Mouse (Mus musculus): ENCODE data around the gene Clec12a. TPM values are rescaled to one million over a fixed set of nuclear protein-coding genes. Genes with fewer than 3 reads are reported as not detected.
A peak's percentile ranks its signal among the peaks of the same experiment; 100 is the strongest.

Gene Clec12a
- polyA plus RNA-seq, 1 experiment from 2014 or later, result 1.7 TPM

DNA sequence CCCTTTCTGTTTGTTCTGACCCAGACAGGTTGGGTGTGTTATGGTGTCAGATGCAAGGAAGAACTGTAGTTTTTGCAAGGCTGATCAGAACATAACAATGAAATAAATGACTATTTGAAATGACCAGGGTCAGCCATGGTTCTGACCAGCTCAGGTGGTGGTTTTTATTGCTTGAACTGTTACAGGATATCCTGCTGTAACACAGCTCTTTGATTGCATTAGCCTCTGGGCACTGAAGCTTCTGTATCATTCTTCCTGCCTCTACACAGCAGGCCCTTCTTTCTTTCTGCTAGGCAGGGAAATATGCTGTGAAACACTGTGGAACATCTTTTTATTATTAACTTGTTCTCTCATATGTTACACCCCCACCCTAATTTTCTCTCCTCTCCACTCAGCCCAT, 13.9 kb downstream of the Clec12a start:
- no peak for DNase-seq (ENCODE audit: low spot score)
- ATAC-seq (replicated peaks; ENCODE audit: low FRiP score), result no peak
- Histone ChIP-seq H3K4me2 (no peak overlapping the region), H3K36me3 (ENCODE audit: control insufficient read depth, insufficient read depth, low read length) (no peaks in the 10 kb centered on the region), H3K4me1 (replicated peaks; ENCODE audit: control insufficient read depth, insufficient read depth, low read length) (no peaks in the 10 kb centered on the region), H3K9me3 (ENCODE audit: control insufficient read depth, low read length) (no peaks in the 10 kb centered on the region), H3K4me3 (ENCODE audit: low read depth, low read length) (no peak overlapping the region), H3K27ac (ENCODE audit: low read depth, low read length) (no peak overlapping the region), H3K27me3 (replicated peaks; ENCODE audit: control insufficient read depth, insufficient read depth, low read length) (no peaks in the 10 kb centered on the region), H3K9ac (ENCODE audit: low read depth, low read length) (no peak overlapping the region)

- Histone ChIP-seq H3K9ac (ENCODE audit: low read depth, low read length) (no peak overlapping the region), H3K27ac (ENCODE audit: low read depth, low read length) (no peak overlapping the region), H3K9me3 (ENCODE audit: control insufficient read depth, low read length) (no peaks in the 10 kb centered on the region), H3K4me3 (ENCODE audit: low read depth, low read length) (no peak overlapping the region), H3K36me3 (ENCODE audit: control insufficient read depth, insufficient read depth, low read length) (no peaks in the 10 kb centered on the region), H3K4me1 (replicated peaks; ENCODE audit: control insufficient read depth, insufficient read depth, low read length) (no peaks in the 10 kb centered on the region), H3K4me2 (no peak overlapping the region), H3K27me3 (replicated peaks; ENCODE audit: control insufficient read depth, insufficient read depth, low read length) (no peaks in the 10 kb centered on the region)
- ATAC-seq (replicated peaks; ENCODE audit: low FRiP score) (no peak), DNase-seq (ENCODE audit: low spot score) (no peak)
- 86% methylated on average over 2 of the region's 2 CpGs for WGBS
Measured at GRCm38 (mm10) chr6:129359515-129359914, 17.0 kb downstream of the Clec12a start.

- no peak overlapping the region for H3K27ac ChIP-seq (ENCODE audit: low read depth, low read length)
- H3K4me2 ChIP-seq, result no peak overlapping the region
- no peak for ATAC-seq (replicated peaks; ENCODE audit: low FRiP score)
- no peaks in the 10 kb centered on the region for H3K36me3 ChIP-seq (ENCODE audit: control insufficient read depth, insufficient read depth, low read length)
- H3K4me3 ChIP-seq (ENCODE audit: low read depth, low read length), result no peak overlapping the region
- no peak for DNase-seq (ENCODE audit: low spot score)
- H3K9me3 ChIP-seq (ENCODE audit: control insufficient read depth, low read length), result no peaks in the 10 kb centered on the region
- H3K27me3 ChIP-seq (replicated peaks; ENCODE audit: control insufficient read depth, insufficient read depth, low read length), result no peaks in the 10 kb centered on the region
- WGBS, result 32% methylated on average over 1 of the region's 1 CpGs
- H3K9ac ChIP-seq (ENCODE audit: low read depth, low read length), result no peak overlapping the region
- H3K4me1 ChIP-seq (replicated peaks; ENCODE audit: control insufficient read depth, insufficient read depth, low read length), result no peaks in the 10 kb centered on the region
Measured at GRCm38 (mm10) chr6:129363942-129364341, 21.5 kb downstream of the Clec12a start.

- no peak overlapping the region for H3K27ac ChIP-seq (ENCODE audit: low read depth, low read length)
- peak; percentile 64 for ATAC-seq (replicated peaks; ENCODE audit: low FRiP score)
- no peak overlapping the region for H3K9ac ChIP-seq (ENCODE audit: low read depth, low read length)
- H3K4me1 ChIP-seq (replicated peaks; ENCODE audit: control insufficient read depth, insufficient read depth, low read length), result no peaks in the 10 kb centered on the region
- no peak overlapping the region for H3K4me2 ChIP-seq
- no peak for DNase-seq (ENCODE audit: low spot score)
- no peaks in the 10 kb centered on the region for H3K36me3 ChIP-seq (ENCODE audit: control insufficient read depth, insufficient read depth, low read length)
- no peak overlapping the region for H3K4me3 ChIP-seq (ENCODE audit: low read depth, low read length)
- no peaks in the 10 kb centered on the region for H3K27me3 ChIP-seq (replicated peaks; ENCODE audit: control insufficient read depth, insufficient read depth, low read length)
- H3K9me3 ChIP-seq (ENCODE audit: control insufficient read depth, low read length), result no peaks in the 10 kb centered on the region
- 16% methylated on average over 6 of the region's 6 CpGs for WGBS
Measured at GRCm38 (mm10) chr6:129365959-129366359, 23.5 kb downstream of the Clec12a start.

- no peak overlapping the region for H3K27ac ChIP-seq (ENCODE audit: low read depth, low read length)
- no peak overlapping the region for H3K9ac ChIP-seq (ENCODE audit: low read depth, low read length)
- ATAC-seq (replicated peaks; ENCODE audit: low FRiP score), result no peak
- H3K27me3 ChIP-seq (replicated peaks; ENCODE audit: control insufficient read depth, insufficient read depth, low read length), result no peaks in the 10 kb centered on the region
- DNase-seq (ENCODE audit: low spot score), result no peak
- no peak overlapping the region for H3K4me2 ChIP-seq
- H3K4me1 ChIP-seq (replicated peaks; ENCODE audit: control insufficient read depth, insufficient read depth, low read length), result no peaks in the 10 kb centered on the region
- WGBS, result 64% methylated on average over 7 of the region's 7 CpGs
- no peaks in the 10 kb centered on the region for H3K9me3 ChIP-seq (ENCODE audit: control insufficient read depth, low read length)
- H3K36me3 ChIP-seq (ENCODE audit: control insufficient read depth, insufficient read depth, low read length), result no peaks in the 10 kb centered on the region
- no peak overlapping the region for H3K4me3 ChIP-seq (ENCODE audit: low read depth, low read length)
Measured at GRCm38 (mm10) chr6:129369374-129370132, 27.1 kb downstream of the Clec12a start.

DNA sequence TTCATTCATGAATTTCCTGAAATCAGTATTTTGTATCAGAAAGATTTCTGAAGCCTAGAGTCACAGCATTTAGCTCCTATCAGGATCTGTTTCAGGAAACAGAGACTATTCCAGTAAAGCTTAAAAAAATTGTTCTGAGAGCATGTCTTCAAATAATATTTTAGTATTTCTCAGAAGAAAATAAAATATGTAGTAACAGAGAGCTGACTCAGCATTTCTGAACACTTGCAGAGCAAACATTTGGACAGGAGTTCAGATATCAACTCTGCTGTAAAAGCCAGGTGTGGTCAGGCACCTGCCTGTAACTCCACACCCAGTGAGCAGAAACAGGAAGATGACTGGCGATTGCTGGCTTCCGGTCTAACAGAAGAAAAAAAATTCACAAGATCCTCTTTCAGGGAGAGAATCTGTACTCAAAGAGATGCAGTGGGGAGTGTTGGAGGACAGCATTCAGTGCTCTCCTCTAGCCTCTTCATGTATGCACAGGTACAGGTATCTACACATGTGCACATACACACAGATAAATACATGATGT, 32.5 kb downstream of the Clec12a start:
- Histone ChIP-seq H3K4me2 (no peak overlapping the region), H3K9me3 (ENCODE audit: control insufficient read depth, low read length) (no peaks in the 10 kb centered on the region), H3K27ac (ENCODE audit: low read depth, low read length) (no peak overlapping the region), H3K27me3 (replicated peaks; ENCODE audit: control insufficient read depth, insufficient read depth, low read length) (no peaks in the 10 kb centered on the region), H3K4me3 (ENCODE audit: low read depth, low read length) (no peak overlapping the region), H3K36me3 (ENCODE audit: control insufficient read depth, insufficient read depth, low read length) (no peaks in the 10 kb centered on the region), H3K4me1 (replicated peaks; ENCODE audit: control insufficient read depth, insufficient read depth, low read length) (no peaks in the 10 kb centered on the region), H3K9ac (ENCODE audit: low read depth, low read length) (no peak overlapping the region)
- WGBS, result 51% methylated on average over 2 of the region's 2 CpGs
- ATAC-seq (replicated peaks; ENCODE audit: low FRiP score) (no peak), DNase-seq (ENCODE audit: low spot score) (no peak)

GRCm38 (mm10) chr6:129380454-129380853, 38.0 kb downstream of the Clec12a start:
- no peak overlapping the region for H3K4me2 ChIP-seq
- 70% methylated on average over 4 of the region's 4 CpGs for WGBS
- no peaks in the 10 kb centered on the region for H3K4me1 ChIP-seq (replicated peaks; ENCODE audit: control insufficient read depth, insufficient read depth, low read length)
- H3K27me3 ChIP-seq (replicated peaks; ENCODE audit: control insufficient read depth, insufficient read depth, low read length), result no peaks in the 10 kb centered on the region
- H3K27ac ChIP-seq (ENCODE audit: low read depth, low read length), result no peak overlapping the region
- no peak for ATAC-seq (replicated peaks; ENCODE audit: low FRiP score)
- no peak overlapping the region for H3K9ac ChIP-seq (ENCODE audit: low read depth, low read length)
- no peaks in the 10 kb centered on the region for H3K36me3 ChIP-seq (ENCODE audit: control insufficient read depth, insufficient read depth, low read length)
- DNase-seq (ENCODE audit: low spot score), result no peak
- H3K9me3 ChIP-seq (ENCODE audit: control insufficient read depth, low read length), result no peaks in the 10 kb centered on the region
- no peak overlapping the region for H3K4me3 ChIP-seq (ENCODE audit: low read depth, low read length)

GRCm38 (mm10) chr6:129381736-129382135, 39.2 kb downstream of the Clec12a start:
- H3K4me1 ChIP-seq (replicated peaks; ENCODE audit: control insufficient read depth, insufficient read depth, low read length), result no peaks in the 10 kb centered on the region
- no peak overlapping the region for H3K27ac ChIP-seq (ENCODE audit: low read depth, low read length)
- WGBS, result 56% methylated on average over 1 of the region's 1 CpGs
- H3K36me3 ChIP-seq (ENCODE audit: control insufficient read depth, insufficient read depth, low read length), result no peaks in the 10 kb centered on the region
- no peak overlapping the region for H3K4me3 ChIP-seq (ENCODE audit: low read depth, low read length)
- no peak for DNase-seq (ENCODE audit: low spot score)
- no peaks in the 10 kb centered on the region for H3K9me3 ChIP-seq (ENCODE audit: control insufficient read depth, low read length)
- no peak overlapping the region for H3K4me2 ChIP-seq
- no peak for ATAC-seq (replicated peaks; ENCODE audit: low FRiP score)
- no peaks in the 10 kb centered on the region for H3K27me3 ChIP-seq (replicated peaks; ENCODE audit: control insufficient read depth, insufficient read depth, low read length)
- H3K9ac ChIP-seq (ENCODE audit: low read depth, low read length), result no peak overlapping the region

DNA sequence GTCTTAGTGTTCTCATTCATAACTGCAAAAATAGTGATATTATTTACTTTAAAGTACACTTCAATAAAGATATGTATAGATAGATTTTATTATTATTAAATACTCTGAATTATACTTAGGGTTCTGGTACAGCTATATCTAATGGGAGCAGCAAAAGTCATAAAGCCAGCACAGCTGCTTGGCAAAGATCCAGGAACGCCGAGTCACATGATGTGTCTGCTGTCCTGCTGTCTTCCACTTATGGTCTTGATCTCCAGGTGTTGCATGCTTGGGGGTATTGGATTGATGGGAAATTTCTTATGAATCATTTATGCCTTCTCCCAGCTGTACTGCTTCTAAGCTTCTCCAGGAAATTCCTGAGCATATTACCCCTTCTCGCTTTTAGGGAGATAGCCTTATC, 41.0 kb downstream of the Clec12a start:
- Histone ChIP-seq H3K27me3 (replicated peaks; ENCODE audit: control insufficient read depth, insufficient read depth, low read length) (no peaks in the 10 kb centered on the region), H3K4me3 (ENCODE audit: low read depth, low read length) (no peak overlapping the region), H3K4me2 (no peak overlapping the region), H3K27ac (ENCODE audit: low read depth, low read length) (no peak overlapping the region), H3K36me3 (ENCODE audit: control insufficient read depth, insufficient read depth, low read length) (no peaks in the 10 kb centered on the region), H3K4me1 (replicated peaks; ENCODE audit: control insufficient read depth, insufficient read depth, low read length) (no peaks in the 10 kb centered on the region), H3K9ac (ENCODE audit: low read depth, low read length) (no peak overlapping the region), H3K9me3 (ENCODE audit: control insufficient read depth, low read length) (no peaks in the 10 kb centered on the region)
- 84% methylated on average over 3 of the region's 3 CpGs for WGBS
- no peak for DNase-seq (ENCODE audit: low spot score)
- no peak for ATAC-seq (replicated peaks; ENCODE audit: low FRiP score)
